Mouse (Mus musculus): ENCODE measurements around the gene Omp.

Omp gene

DNA sequence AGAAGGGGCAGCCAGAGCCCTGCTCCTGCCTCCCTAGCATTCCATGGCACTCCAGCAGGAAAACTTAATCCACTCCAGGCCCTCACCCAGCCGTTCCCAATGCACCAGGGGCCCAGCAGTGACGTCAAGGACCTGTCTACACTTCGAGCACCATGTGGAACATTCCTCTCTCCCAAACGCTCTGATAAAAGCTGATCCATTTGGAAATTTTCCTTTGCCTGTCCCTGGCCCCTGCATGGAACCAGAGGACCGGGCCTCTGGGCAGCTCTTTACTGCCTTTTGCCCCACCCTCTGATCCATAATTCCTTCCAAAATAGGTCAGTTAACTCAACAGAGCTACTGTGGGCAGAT is 41.4 kb downstream of the Omp start:
- no peak for DNase-seq (ENCODE audit: low read depth, low spot score)

- peak; percentile 80 for DNase-seq (ENCODE audit: low read depth, low spot score)
Observed at GRCm38 (mm10) chr7:98103002-98103941, 42.0 kb downstream of the Omp start.

GRCm38 (mm10) chr7:98102488-98102887 is 42.8 kb downstream of the Omp start:
- no peak for DNase-seq (ENCODE audit: low read depth, low spot score)

DNA sequence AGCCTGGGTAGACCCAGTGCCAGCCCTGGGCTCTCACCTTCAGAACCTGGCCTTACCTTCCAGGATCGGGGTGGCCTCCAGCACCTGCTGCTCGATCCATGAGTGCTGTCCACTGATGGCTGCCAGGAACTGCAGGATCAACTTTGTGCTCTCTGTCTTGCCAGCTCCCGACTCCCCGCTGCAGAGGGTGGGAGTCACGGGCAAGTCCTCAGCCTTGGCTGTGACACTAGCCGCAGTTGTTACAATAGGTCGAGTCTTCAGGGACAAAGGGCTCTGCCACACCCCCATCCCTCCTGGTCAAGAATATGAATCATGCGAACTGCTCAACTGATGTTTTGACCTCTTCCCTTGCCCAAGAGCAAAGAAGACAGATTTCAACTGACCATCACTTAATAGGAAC is 47.7 kb downstream of the Omp start:
- no peak for DNase-seq (ENCODE audit: low read depth, low spot score)

- DNase-seq (ENCODE audit: low read depth, low spot score) = no peak
Observed at GRCm38 (mm10) chr7:98095852-98096251, 49.5 kb downstream of the Omp start.
